Mouse (Mus musculus) MEL (cell line): Measurements from ENCODE around the gene Olfml3.

Experiments used
- CTCF ChIP-seq, 3 experiments: IDR thresholded peaks in 2 of 3; conservative IDR thresholded peaks in 1 of 3; 2 replicates each; pipeline ENCODE4 v1.5.1; 2011 to 2012; ENCODE audit warnings: low read length in 3 of 3, low read depth in 2 of 3, mild to moderate bottlenecking in 2 of 3, improper control_type of control experiment in 1 of 3, inconsistent platforms in 1 of 3, mixed read lengths in 1 of 3, moderate library complexity in 1 of 3; ENCODE audit not compliant: control insufficient read depth in 1 of 3, insufficient read depth in 1 of 3, poor library complexity in 1 of 3, severe bottlenecking in 1 of 3
- MAFK ChIP-seq: IDR thresholded peaks from 2 replicates; pipeline ENCODE4 v1.6.1; 2011; ENCODE audit warnings: low read depth, mild to moderate bottlenecking, low read length, improper control_type of control experiment, borderline replicate concordance
- POLR2A ChIP-seq, 2 experiments: IDR thresholded peaks; 2 replicates each; pipeline ENCODE4 v1.6.1; 2011 to 2012; ENCODE audit warnings: low read length in 2 of 2, mild to moderate bottlenecking in 2 of 2, control low read depth in 1 of 2, improper control_type of control experiment in 1 of 2, low read depth in 1 of 2, moderate library complexity in 1 of 2; ENCODE audit not compliant: control insufficient read depth in 1 of 2, insufficient read depth in 1 of 2, poor library complexity in 1 of 2
- USF1 ChIP-seq: IDR thresholded peaks from 2 replicates; pipeline ENCODE4 v1.6.1; 2014; ENCODE audit warnings: low read depth, mild to moderate bottlenecking, inconsistent platforms, low read length, improper control_type of control experiment, moderate library complexity
- USF2 ChIP-seq, 2 experiments: IDR thresholded peaks; 2 replicates each; pipeline ENCODE4 v1.6.1; 2011 to 2012; ENCODE audit warnings: improper control_type of control experiment in 2 of 2, low read length in 2 of 2, borderline replicate concordance in 1 of 2, inconsistent platforms in 1 of 2, low read depth in 1 of 2, mild to moderate bottlenecking in 1 of 2; ENCODE audit not compliant: insufficient read depth in 1 of 2
- ZKSCAN1 ChIP-seq: IDR thresholded peaks from 2 replicates; pipeline ENCODE4 v1.6.1; 2012; ENCODE audit warnings: low read depth, mild to moderate bottlenecking, inconsistent platforms, low read length, improper control_type of control experiment, moderate library complexity

DNA sequence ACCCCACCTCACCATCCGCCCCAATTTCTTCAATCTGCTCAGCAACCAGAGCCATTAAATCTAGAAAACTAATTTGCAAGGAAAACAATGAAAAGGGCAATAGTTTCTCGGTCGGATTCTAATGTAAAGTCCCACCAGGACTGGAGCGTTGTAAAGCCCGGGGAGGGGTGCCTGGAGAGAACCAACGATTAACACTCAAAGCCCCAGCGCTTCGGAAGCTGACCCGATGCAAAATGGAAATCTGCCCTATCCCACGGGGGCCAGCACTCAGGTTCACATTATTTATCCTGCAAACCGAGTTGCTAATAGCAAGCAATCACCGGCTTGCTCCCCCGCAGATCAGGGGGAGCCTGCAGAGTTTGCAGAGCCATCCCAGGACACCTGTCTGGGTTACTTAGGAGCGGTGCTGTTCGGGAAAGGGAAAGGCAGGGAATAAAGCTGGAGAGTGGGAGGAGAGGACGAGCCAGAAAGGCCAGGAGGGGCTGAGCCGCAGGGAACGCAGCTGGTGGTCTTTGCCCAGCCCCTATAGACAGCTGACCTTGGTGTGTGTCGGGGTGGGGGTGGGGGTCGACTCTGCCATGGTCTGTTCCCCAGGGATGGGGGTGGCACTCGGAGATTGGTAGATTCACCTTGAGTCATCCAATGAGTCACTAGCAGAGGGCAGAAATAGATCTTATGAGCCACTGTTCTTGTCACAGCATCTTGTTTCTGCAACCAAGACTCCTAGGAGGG, 54.4 kb downstream of the Olfml3 start:
- TF ChIP-seq POLR2A (IDR thresholded peaks at IDR 0.05; ENCODE audit: control insufficient read depth in 1 of 2, insufficient read depth in 1 of 2, low read depth in 1 of 2, low read length in 2 of 2, poor library complexity in 1 of 2): no peak
- TF ChIP-seq ZKSCAN1: no peak
- TF ChIP-seq USF1: no peak
- no peak for TF ChIP-seq MAFK
- no peak for TF ChIP-seq CTCF (IDR thresholded peaks at IDR 0.05 in 2 of 3, conservative IDR thresholded peaks at IDR 0.05 in 1 of 3; ENCODE audit: control insufficient read depth in 1 of 3, insufficient read depth in 1 of 3, low read depth in 2 of 3, low read length in 3 of 3, poor library complexity in 1 of 3, severe bottlenecking in 1 of 3)
- TF ChIP-seq USF2 (IDR thresholded peaks at IDR 0.05; ENCODE audit: borderline replicate concordance in 1 of 2, insufficient read depth in 1 of 2, low read depth in 1 of 2, low read length in 2 of 2): no peak
